Comparison of ENCODE assay signal across 27 mouse cellular contexts in the genomic region with DNA sequence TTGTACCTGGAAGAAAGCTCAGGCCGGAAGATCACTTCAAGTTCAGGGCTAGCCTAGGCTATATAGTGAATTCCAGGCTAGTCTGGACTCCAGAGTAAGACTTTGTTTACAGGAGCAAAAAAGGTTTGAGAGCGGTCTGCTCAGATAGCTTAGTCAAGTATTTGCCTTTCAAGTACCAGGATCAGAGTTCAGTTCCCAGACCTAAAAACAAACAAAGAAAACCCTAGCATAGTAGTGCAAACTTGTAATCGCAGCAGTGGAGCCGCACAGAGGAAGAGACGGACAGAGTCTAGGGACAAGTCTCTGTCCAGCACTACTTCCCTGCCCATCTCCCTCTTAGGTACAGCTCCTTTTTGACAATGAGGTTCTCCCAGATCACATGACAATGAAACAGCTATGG. TPM values are rescaled to one million over a fixed set of nuclear protein-coding genes. Genes with fewer than 3 reads are reported as not detected.
"Had no signal": no experiment of that assay in that cellular context is flagged by ENCODE, and none has a peak within 500 bp of the region (broad histone marks: within the 10 kb centered on the region; RNA-seq: fewer than 3 reads in every experiment).

No protein-coding gene starts in this region.

- H3K9me3 ChIP-seq: heart, embryonic 10.5 days; heart, embryonic 12.5 days; hindbrain, embryonic 10.5 days; intestine, embryonic 15.5 days; kidney, embryonic 15.5 days; limb, embryonic 10.5 days; limb, embryonic 12.5 days; liver, embryonic 15.5 days had no signal

- ATAC-seq: hindbrain, embryonic 16.5 days; inflammation-experienced regulatory T-cells, adult 6 months; intestine, embryonic 15.5 days; intestine, postnatal 0 days had no signal

- H3K9ac ChIP-seq: heart, embryonic 12.5 days; intestine, embryonic 15.5 days; kidney, embryonic 15.5 days; limb, embryonic 12.5 days had no signal

- H3K4me3 ChIP-seq: gastrocnemius, adult 2 months; heart, embryonic 10.5 days; heart, embryonic 12.5 days; hindbrain, embryonic 10.5 days; intestine, embryonic 15.5 days; layer of hippocampus, adult 2 months; left cerebral cortex, adult 2 months; limb, embryonic 10.5 days; limb, embryonic 12.5 days had no signal

- DNase-seq: gastrocnemius, adult 2 months; gastrocnemius, postnatal 10 days; gastrocnemius, postnatal 25 days; heart, adult 18-20 months; heart, postnatal 10 days; heart, postnatal 4 days; kidney, adult 18-20 months; kidney, adult 8-10 months; kidney, postnatal 25 days; kidney, postnatal 4 days had no signal

- H3K27ac ChIP-seq: gastrocnemius, adult 2 months; heart, embryonic 10.5 days; hindbrain, embryonic 10.5 days; hindbrain, embryonic 14.5 days; intestine, embryonic 15.5 days; kidney, embryonic 15.5 days; kidney, postnatal 0 days; layer of hippocampus, adult 2 months; left cerebral cortex, adult 2 months; limb, embryonic 10.5 days; limb, embryonic 12.5 days; liver, embryonic 15.5 days had no signal

- H3K4me2 ChIP-seq: heart, embryonic 12.5 days; intestine, embryonic 15.5 days; liver, embryonic 11.5 days had no signal

RNA-seq across cellular contexts. Expression of a gene that starts 6.0 kb away (rescaled TPM):
- polyA plus RNA-seq: hindbrain, embryonic 14.5 days; hindbrain, embryonic 16.5 days; inflammation-experienced regulatory T-cells, adult 6 months had no signal

RNA-seq across cellular contexts. Expression of a gene that starts 10.1 kb away (rescaled TPM):
- polyA plus RNA-seq: frontal cortex, adult 2 months; hindbrain, embryonic 14.5 days; inflammation-experienced regulatory T-cells, adult 6 months; limb, embryonic 10.5 days; liver, embryonic 15.5 days had no signal
